Mouse (Mus musculus) limb, embryonic 11.5 days (tissue): ENCODE measurements at regions not wholly inside any gene's neighbourhood (a gene's known extent, or its start where the extent isn't known, plus 50 kb on each side); places are given as distances from the start of the nearest gene placed in this dataset.
A peak's percentile ranks its signal among the peaks of the same experiment; 100 is the strongest.

ENCODE experiments used
- ATAC-seq: fragments of 200-750 bp; cut with Nextera tagmentation; 2 replicates; pipeline ENCODE4 v1.8.0; 2017; ENCODE audit warnings: low read depth; ENCODE audit not compliant: insufficient number of reproducible peaks, low FRiP score, low TSS enrichment
- DNase-seq: peaks from one replicate; pipeline ENCODE4 v3.0.0-alpha.2; 2015; ENCODE audit warnings: low spot score
- H3K27ac ChIP-seq: fragments of 300-500 bp; sonication (generic); replicated peaks from 2 replicates; pipeline ENCODE4 v1.5.1; 2014; ENCODE audit warnings: low read depth, mild to moderate bottlenecking, low read length
- H3K27me3 ChIP-seq: fragments of 300-500 bp; sonication (generic); 2 replicates; pipeline ENCODE4 v1.6.1; 2014; ENCODE audit warnings: mild to moderate bottlenecking, low read length, mixed read lengths; ENCODE audit not compliant: control insufficient read depth, insufficient read depth
- H3K36me3 ChIP-seq: fragments of 300-500 bp; sonication (generic); 2 replicates; pipeline ENCODE4 v1.6.1; 2014; ENCODE audit warnings: mild to moderate bottlenecking, low read length, moderate library complexity, mixed read lengths; ENCODE audit not compliant: control insufficient read depth, insufficient read depth
- H3K4me1 ChIP-seq: fragments of 300-500 bp; sonication (generic); 2 replicates; pipeline ENCODE4 v1.6.1; 2014; ENCODE audit warnings: low read length, mixed read lengths; ENCODE audit not compliant: control insufficient read depth, insufficient read depth
- H3K4me2 ChIP-seq: fragments of 300-500 bp; sonication (generic); 2 replicates; pipeline ENCODE4 v1.6.1; 2014; ENCODE audit warnings: low read depth, mild to moderate bottlenecking, moderate library complexity; ENCODE audit not compliant: severe bottlenecking
- H3K4me3 ChIP-seq: fragments of 300-500 bp; sonication (generic); 2 replicates; pipeline ENCODE4 v1.5.1; 2014; ENCODE audit warnings: low read depth, low read length
- H3K9ac ChIP-seq: fragments of 300-500 bp; sonication (generic); 2 replicates; pipeline ENCODE4 v1.6.1; 2014; ENCODE audit warnings: mild to moderate bottlenecking, low read length
- H3K9me3 ChIP-seq: fragments of 300-500 bp; sonication (generic); 2 replicates; pipeline ENCODE4 v1.6.1; 2016; ENCODE audit warnings: low read length; ENCODE audit not compliant: control insufficient read depth
- WGBS: fragments of 180-500 bp; shearing (Covaris S2); extraction: QIAGEN DNeasy Blood & Tissue Kit; methylation state at CpG from one replicate; pipeline ENCODE4 v1.1.7; 2014; 5-methylcytosine and 5-hydroxymethylcytosine counted together

GRCm38 (mm10) chr8:44696066-44696853 lies 239.0 kb upstream of the Fat1 start:
- H3K36me3 ChIP-seq: no peaks in the 10 kb centered on the region
- H3K9ac ChIP-seq: no peak overlapping the region
- no peak overlapping the region for H3K4me3 ChIP-seq
- DNase-seq (peak; percentile 42), ATAC-seq (peak; percentile 54; the same call in 1 of the 2 replicates)
- H3K4me2 ChIP-seq: no peak overlapping the region
- 58% methylated on average over 9 of the region's 9 CpGs for WGBS
- H3K4me1 ChIP-seq: no peaks in the 10 kb centered on the region
- no peaks in the 10 kb centered on the region for H3K9me3 ChIP-seq
- H3K27me3 ChIP-seq: no peaks in the 10 kb centered on the region
- H3K27ac ChIP-seq: no peak overlapping the region

DNA sequence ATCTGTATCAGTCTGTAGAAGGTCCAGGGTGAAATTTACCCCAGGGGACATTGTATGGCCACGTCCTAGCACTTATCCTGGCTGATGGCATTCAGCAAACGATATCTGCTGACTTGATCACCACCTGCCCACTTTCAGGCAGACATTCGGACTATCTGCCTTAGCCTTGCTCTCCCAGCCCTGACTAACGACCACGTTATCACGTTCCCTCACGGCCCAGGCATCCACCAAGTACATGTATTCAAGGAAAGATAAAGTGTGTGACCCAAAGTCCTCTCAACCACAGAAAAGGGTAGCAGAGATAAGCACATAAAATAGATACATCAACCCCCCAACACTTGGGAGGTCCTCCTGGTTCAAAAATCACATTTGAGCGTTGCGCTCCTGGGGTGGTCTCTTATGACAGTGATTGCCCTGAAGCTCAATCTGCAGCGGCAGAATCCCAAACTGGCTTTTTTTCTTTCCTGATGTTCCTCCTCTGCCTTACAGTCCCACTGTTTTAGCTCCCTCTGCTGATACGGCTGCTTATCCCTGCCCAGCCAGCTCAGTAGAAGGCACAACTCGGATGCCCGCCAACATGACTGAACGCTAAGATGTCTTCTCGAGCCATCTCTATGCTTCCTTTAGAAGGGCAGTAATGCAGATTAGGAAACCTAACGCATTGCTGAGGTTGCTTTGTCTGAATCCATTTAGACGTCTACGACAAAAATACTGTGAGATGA lies 235.7 kb upstream of the Fat1 start:
- WGBS: 87% methylated on average over 18 of the region's 18 CpGs
- H3K4me1 ChIP-seq: no peaks in the 10 kb centered on the region
- no peak overlapping the region for H3K4me3 ChIP-seq
- no peaks in the 10 kb centered on the region for H3K9me3 ChIP-seq
- no peak for DNase-seq
- H3K27ac ChIP-seq: no peak overlapping the region
- H3K9ac ChIP-seq: no peak overlapping the region
- H3K36me3 ChIP-seq: no peaks in the 10 kb centered on the region
- no peaks in the 10 kb centered on the region for H3K27me3 ChIP-seq
- ATAC-seq: no peak
- no peak overlapping the region for H3K4me2 ChIP-seq

DNA sequence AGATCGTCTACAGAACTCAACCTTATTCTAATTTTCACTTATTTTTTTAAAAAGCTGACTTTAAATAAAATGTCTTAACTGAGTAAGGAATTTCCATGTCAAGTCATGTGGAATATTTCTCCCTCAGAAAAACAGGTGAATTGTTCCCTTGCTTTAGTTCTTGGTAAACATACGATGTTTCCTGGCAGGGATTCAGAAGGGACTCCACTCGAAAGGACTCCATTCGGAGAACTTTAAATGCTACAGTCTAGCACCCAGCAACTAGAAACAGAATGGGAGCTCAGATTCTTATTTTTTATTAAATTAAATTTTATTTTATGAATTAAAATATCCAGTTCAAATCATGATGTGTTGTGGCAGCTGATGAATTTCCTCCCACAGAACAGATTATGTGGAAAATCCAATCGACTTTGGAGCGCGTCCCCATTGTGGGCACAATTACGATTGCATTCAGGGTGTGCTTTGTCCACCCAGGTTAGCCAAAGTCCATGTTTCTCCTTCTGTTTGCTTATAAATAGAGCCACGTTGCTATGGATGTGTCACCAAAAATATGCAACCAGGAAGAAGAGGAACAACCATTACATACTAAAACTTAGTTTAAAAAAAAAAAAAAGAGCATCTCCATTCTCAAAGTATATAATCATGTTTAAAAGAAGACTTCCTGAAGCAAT lies 230.5 kb upstream of the Fat1 start:
- ATAC-seq: no peak
- H3K36me3 ChIP-seq: no peaks in the 10 kb centered on the region
- H3K4me1 ChIP-seq: peaks cover 7% of the 10 kb centered on the region; the same call in 1 of the 2 replicates
- DNase-seq: no peak
- WGBS: 89% methylated on average over 9 of the region's 9 CpGs
- H3K4me3 ChIP-seq: no peak overlapping the region
- H3K9ac ChIP-seq: no peak overlapping the region
- H3K27ac ChIP-seq: no peak overlapping the region
- no peak overlapping the region for H3K4me2 ChIP-seq
- H3K9me3 ChIP-seq: no peaks in the 10 kb centered on the region
- H3K27me3 ChIP-seq: no peaks in the 10 kb centered on the region

DNA sequence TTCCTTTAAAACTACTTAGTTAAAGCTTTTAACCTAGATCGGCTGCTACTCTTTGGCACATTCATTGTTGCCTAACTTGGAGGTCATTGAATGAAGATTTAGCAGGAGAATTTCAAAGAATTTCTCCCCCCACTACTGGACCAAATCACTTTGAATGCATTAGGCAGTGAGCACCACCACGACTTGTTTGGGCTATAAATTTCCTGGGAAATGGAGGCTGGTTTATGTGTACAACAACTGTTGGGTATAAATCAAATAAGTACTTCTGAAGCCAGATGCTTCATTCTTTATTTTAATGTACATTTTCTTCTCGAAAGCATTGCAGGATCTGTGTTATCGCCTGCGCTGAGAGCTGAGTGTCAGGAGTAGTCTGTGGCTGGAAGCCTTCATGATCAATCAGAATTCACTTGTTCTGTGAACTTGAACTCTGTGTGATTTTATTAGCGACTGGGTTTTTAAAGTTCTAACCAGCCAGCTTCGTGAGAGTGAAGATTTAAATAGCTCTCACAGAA lies 226.5 kb upstream of the Fat1 start:
- DNase-seq (peak; percentile 32), ATAC-seq (no peak)
- no peaks in the 10 kb centered on the region for H3K9me3 ChIP-seq
- 10% methylated on average over 7 of the region's 7 CpGs for WGBS
- no peak overlapping the region for H3K27ac ChIP-seq
- H3K4me3 ChIP-seq: no peak overlapping the region
- H3K9ac ChIP-seq: no peak overlapping the region
- H3K36me3 ChIP-seq: no peaks in the 10 kb centered on the region
- no peak overlapping the region; the same call in 1 of the 2 replicates for H3K4me2 ChIP-seq
- H3K4me1 ChIP-seq: peaks cover 7% of the 10 kb centered on the region; the same call in 1 of the 2 replicates
- no peaks in the 10 kb centered on the region for H3K27me3 ChIP-seq

DNA sequence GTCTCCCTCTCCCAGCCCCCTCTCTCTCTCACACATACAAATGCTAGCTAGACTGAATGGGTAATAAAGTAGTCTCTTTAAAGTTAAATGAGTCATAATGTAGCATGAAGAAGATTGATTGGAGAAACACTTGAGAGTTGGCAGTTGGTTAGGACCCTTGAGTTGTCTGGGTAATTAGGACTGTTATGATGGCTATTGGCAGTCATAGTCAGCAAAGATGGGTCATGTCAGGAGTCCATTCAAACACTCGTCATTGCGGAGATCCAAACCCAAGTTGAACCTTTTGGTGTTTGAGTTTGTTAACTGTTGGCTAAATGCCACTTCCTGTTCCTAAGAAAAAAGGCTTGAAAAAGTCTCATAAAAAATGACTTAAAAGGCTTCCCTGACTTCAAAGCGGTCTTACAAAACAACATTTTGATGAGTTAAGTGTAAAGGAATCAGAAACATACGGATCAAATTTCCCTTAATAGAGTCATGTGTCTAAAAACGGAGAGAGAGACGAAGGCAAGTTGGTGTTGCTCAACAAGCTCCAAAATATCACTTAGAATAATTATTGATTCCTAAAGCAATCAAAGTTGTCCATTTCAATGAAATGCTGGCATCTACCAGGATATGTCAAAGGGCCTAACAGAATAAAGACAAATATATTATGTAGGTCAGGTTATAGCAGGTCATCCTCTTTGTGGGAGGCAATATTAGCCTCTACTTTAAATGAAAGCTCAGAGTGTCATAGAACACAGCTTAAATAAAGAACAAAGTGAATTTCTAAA lies 225.9 kb upstream of the Fat1 start:
- Histone ChIP-seq H3K36me3 (no peaks in the 10 kb centered on the region), H3K4me3 (no peak overlapping the region), H3K9me3 (no peaks in the 10 kb centered on the region), H3K27ac (no peak overlapping the region), H3K4me1 (peaks cover 7% of the 10 kb centered on the region; the same call in 1 of the 2 replicates), H3K27me3 (no peaks in the 10 kb centered on the region), H3K4me2 (no peak overlapping the region; the same call in 1 of the 2 replicates), H3K9ac (no peak overlapping the region)
- ATAC-seq: peak; percentile 35; the same call in 1 of the 2 replicates
- WGBS: 5% methylated on average over 6 of the region's 6 CpGs
- DNase-seq: no peak

DNA sequence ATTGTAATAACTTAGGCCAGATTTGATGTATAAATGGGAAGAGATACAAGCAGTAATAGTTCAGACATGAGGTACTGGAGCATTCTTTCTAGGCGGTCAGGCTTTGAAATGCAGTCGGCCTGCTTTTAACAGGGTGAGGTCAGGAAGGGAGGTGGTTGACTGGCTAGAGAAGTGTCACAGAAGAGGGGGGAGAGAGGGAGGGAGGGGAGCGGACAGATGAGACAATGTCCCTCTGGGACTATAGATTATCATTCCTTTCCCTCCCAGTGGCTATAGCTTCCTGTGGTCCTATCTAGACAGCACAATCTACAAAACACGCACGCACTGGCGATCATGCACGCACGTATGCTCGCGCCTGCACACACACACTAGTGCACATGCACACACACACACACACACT lies 200.7 kb upstream of the Fat1 start:
- Histone ChIP-seq H3K9me3 (no peaks in the 10 kb centered on the region), H3K27me3 (no peaks in the 10 kb centered on the region), H3K9ac (no peak overlapping the region), H3K4me3 (no peak overlapping the region), H3K36me3 (no peaks in the 10 kb centered on the region), H3K4me2 (no peak overlapping the region), H3K27ac (no peak overlapping the region), H3K4me1 (peaks cover 5% of the 10 kb centered on the region; the same call in 1 of the 2 replicates)
- 87% methylated on average over 10 of the region's 10 CpGs for WGBS
- ATAC-seq: no peak
- DNase-seq: no peak

DNA sequence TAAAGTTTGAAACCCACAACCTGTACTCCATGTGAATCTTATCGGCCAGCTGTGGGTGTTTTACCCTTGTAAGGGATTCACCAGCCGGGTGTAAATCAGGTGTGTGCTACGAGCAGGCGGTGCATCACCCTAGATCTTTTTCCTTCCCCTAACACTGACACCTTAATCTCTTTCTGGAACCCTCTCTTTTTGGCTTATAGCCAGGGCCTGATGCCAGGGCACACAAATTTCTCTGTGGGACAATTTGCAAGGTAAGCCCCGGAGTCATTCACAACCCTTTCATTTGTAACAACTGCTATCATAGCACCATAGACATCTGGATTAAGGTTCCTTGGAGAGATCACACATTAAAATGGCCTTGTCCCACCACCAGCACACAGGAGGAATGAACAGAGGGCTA lies 199.4 kb upstream of the Fat1 start:
- H3K27ac ChIP-seq: no peak overlapping the region

GRCm38 (mm10) chr8:44743353-44743752 lies 191.9 kb upstream of the Fat1 start:
- 89% methylated on average over 2 of the region's 2 CpGs for WGBS
- H3K9ac ChIP-seq: no peak overlapping the region
- no peak for DNase-seq
- no peaks in the 10 kb centered on the region for H3K4me1 ChIP-seq
- no peaks in the 10 kb centered on the region for H3K27me3 ChIP-seq
- no peaks in the 10 kb centered on the region for H3K9me3 ChIP-seq
- no peaks in the 10 kb centered on the region for H3K36me3 ChIP-seq
- no peak overlapping the region for H3K4me2 ChIP-seq
- ATAC-seq: no peak
- H3K4me3 ChIP-seq: no peak overlapping the region
- no peak overlapping the region for H3K27ac ChIP-seq

More for the DNA sequence above, 199.4 kb upstream of the Fat1 start:
- no peak overlapping the region for H3K9ac ChIP-seq
- WGBS: 88% methylated on average over 5 of the region's 5 CpGs
- H3K36me3 ChIP-seq: no peaks in the 10 kb centered on the region
- ATAC-seq: no peak
- H3K4me3 ChIP-seq: no peak overlapping the region
- no peak overlapping the region for H3K4me2 ChIP-seq
- peaks cover 5% of the 10 kb centered on the region; the same call in 1 of the 2 replicates for H3K4me1 ChIP-seq
- DNase-seq: no peak
- no peaks in the 10 kb centered on the region for H3K9me3 ChIP-seq
- no peaks in the 10 kb centered on the region for H3K27me3 ChIP-seq
